Mouse (Mus musculus): ENCODE results near the gene Cdc42bpb.

Gene Cdc42bpb

DNA sequence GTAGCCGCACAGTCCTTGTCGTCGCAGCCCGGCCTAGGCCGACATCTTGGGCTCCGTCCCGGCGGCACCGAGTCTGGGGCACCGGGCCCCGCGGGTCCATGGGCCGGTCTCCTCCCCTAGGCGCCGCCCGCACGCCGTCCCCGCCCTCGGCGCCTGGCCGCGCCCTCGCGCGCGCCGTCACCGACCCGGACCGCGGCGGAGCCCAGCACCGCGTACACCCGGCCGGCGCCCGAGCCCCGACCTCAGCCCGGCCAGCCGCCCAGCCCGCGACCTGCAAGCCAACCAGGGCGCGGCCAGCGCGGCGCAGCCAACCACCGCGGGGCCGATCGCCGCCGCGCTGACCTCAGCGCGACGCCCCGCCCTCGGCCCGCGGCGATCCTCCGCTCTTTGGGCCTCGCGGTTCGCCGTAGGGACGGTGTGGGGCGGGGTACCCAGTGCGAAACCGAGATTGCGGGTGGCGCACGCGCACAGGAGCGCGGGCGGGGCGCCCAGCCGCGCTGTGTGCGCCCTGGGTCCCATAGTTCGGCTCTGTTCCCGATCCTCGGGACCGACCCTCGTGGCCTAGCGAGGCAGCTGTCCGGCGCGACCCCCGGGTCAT is at the start of gene Cdc42bpb:
TSS of gene Cdc42bpb (minus strand) at position 343 of the 598 bp plus-strand sequence.
- DNase-seq (ENCODE audit: low read depth, low spot score) = peak; percentile 87

DNA sequence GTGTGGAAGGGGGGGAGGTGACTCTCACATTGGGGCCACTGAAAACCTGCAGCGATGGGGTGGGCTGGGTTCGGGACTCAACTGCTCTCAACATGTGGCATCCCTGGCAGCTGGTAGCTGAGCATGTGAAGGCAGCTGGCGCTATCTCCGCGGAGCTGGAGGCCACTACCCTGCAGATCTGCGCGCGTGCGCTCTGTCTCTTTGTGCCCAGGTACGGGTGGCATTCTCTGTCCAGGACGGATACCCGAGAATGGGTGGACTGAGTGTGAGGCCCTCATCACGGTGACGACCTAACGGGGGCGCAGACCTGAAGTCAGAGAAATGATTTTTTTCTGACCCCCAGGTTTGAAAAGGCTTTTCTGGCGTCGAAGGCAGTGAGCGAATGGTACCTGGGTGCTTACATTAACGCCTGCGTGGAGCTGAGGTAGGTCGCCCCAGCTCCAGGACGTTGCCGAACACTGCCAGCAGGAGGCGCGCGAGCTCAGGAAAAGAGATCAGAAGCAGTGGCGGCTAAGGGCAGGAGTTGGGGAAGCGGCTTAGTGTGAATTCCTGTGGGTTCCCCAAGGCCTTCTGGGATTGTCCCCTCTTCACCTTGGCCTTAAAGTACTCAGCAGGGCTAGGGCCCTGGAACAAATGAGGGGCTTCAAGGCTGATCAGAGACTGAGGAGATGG is 48.4 kb upstream of the Cdc42bpb start:
- DNase-seq (ENCODE audit: low read depth, low spot score) = peak; percentile 82

DNA sequence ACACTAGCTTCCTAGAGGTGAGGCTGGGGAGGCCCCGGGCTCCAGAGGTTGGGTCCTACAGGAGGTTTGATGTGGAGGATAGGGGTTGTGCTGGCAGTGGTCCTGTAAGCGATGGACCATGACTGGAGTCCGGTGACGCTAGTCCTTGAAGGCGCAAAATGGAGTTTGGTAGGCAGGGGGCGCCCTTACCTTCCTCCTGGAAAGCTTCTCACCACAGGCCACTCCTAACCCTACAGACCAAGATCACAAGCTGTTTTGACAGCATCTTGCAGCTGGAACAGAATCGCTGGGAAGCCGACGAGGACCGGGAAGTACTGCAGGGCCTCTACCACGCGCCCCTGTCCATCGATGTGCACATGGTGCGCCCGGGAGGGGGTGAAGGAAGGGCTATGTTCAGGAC is 47.7 kb upstream of the Cdc42bpb start:
- DNase-seq (ENCODE audit: low read depth, low spot score) = no peak

DNA sequence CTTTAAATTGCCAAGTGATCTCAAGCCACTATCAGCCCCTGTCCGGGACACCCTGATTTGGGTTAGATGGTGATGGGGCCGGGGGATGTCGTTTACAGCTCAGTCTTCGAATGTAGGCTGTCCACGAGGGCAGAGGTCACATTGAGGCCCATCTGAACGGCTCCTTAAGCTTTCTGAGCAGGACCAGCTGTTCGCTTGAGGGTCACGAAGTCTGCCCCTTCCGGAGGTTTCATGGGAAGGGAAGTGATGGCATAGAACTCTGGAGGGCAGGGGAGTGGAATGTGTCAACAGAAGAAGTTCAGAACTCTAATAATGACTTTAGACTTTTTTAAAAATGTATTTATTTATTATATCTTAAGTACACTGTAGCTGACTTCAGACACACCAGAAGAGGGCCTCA is 47.0 kb upstream of the Cdc42bpb start:
- DNase-seq (ENCODE audit: low read depth, low spot score) = no peak

DNA sequence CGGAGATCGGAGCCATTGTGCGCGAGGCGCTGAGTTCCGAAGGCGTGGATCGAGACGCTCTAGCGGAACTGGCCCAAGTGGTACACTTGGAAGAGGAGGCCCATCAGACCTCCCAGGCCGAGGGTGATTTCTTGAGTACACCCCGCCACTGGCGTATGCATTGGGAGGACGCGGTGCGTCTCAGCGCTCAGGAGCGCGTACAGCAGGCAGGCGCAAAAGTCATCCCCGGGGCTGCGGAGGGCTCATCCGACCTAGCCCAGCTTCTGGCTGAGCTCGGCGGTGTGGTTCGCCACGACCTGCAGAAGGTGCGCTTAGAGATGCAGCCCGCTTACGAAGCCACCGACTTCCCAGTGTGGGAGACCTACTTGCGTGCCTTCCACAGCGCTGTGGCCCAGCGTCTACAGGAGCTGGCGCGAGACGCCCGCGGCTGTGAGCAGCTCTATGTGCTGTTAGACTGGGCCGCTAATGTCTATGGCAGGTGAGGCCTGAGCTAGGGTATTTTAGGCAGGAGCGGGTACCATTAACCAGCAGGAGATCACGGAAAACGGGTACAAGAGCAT is 46.1 kb upstream of the Cdc42bpb start:
- DNase-seq (ENCODE audit: low read depth, low spot score) = no peak

DNA sequence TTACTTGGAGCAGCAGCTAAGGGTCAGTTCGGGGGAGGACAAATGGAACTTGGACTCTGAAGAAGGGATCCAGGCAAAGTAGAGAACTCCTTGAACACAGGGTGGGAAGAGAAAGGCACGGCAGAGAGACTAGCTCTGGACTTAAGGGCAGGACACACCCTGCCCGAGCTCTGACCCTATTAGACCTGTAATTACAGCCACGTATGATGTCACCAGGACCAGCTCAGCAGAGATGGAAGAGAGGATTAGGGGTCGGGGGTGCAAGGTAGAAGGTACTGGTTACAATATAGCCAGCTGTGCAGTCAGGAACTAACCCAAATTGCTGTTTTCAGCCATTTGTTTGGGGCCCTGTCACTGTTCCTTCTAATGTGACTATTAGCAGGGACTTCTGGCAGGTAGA is 45.3 kb upstream of the Cdc42bpb start:
- no peak for DNase-seq (ENCODE audit: low read depth, low spot score)

DNA sequence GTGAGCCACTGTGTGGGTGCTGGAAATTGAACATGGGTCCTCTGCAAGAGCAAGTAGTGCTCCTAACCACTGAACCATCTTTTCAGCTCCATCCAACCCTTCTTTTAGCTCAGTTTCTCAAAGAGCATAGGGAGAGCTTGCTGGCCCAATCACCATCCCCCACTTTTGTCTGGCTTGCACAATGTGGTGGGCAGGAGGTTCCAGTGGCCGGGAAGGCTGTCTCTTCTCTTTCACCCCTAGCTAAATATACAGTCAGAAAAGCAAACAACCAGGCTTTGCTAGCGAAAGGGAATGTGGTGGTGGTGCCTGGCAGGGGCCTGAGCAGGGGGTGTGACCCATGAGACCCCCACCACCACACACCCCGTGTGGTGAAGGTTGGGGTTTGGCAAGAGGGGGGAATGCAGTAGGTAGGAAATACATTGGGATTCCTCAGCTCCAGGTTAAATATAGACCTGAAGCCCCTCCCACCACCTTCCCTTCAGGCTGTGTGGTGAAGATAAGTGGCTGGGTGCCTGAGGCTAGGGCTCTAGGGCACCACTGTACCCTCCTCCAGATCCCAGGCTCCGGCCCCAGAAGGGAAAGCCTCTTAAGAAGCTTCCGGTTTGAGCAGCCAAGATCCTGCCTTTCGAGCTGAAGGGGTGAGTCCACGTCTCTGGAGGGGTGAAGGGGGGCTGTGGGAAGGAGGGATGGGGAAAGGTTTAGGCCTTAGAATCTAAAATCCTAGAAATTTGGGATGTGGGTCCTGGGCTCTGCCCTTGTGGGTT is 43.6 kb upstream of the Cdc42bpb start:
- DNase-seq (ENCODE audit: low read depth, low spot score) = no peak

DNA sequence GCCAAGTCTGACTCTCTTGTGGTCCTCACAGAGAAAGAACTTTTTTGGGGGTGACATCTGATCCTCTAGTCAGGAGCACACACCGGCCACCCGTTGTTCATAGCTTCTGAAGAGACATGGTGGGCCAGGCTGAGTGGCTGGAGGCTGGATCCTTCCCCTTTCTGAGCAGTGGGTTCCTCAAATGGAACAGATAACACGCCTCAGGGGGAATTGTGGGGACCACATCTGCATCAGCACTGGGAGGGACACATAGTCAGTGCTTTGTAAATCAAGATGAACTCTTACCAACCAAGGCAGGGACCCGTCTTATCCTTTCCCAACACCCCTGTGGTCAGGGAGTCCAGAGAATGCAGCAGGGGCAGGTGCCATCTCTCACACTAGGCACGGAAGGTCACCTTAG is 42.4 kb upstream of the Cdc42bpb start:
- no peak for DNase-seq (ENCODE audit: low read depth, low spot score)

DNA sequence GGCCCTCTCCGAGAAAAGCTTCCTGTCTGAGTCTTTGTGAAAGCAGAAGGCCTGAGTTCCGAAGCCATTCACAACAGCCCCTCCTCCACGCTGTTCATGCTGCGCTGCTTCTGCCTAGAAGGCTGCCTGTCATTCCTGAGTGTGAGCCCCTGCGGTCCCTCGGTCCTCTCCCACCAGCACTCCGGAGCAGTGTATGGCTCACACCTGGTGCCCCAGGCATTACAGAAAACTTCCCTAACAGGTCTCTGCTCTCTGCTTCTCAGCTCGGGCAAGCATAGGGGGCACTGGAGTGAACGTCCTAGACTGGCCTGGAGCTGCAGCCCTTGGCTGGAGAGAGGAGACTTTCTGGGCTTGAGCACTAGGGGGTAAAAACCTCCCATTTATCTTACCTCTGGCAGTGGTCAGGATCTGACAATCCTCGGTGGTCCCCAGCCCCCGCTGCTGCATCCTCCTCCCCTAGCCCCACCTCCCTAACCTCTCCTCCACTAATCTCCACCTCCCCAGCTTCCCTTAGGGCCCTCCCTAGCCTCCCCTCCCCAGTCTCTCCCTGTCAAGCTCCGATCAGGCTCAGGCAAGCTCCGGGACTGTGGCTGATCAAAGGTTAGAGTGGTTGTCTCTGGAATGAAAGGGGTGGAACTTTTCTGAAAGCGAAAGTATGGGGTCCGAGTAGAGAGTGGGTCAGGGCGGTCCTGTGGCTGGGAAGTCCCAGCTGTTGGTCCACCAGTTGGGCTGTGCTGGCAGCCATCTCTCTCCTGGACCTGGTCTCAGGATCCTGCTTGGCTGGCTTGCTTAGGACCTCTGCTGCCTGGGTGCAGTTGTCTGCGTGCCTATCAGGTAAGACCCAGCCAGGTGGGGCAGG is 39.6 kb upstream of the Cdc42bpb start, which contains the start of gene Exoc3l4:
TSS of gene Exoc3l4 (plus strand) at position 97 of the 859 bp plus-strand sequence.
- no peak for DNase-seq (ENCODE audit: low read depth, low spot score)

DNA sequence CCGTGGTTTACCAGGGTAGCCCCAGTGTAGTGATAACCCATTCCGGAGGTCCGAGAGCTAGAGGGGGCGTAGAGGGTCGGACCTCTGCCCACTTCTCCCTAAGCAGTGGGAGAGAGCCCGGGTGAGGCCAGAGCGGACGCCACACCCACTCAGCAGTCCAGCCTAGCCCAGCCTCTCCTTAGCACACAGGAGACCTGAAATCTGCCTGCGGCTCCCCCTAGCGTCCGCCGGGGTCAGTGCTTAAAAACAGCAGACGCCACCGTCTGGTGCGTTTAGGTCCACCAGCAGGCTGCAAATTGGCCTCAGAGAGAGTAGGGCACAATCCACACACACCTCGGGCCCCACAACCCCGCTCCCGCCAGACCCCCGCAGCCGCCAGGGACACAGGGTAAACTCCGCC is 35.8 kb upstream of the Cdc42bpb start:
- peak; percentile 66 for DNase-seq (ENCODE audit: low read depth, low spot score)

DNA sequence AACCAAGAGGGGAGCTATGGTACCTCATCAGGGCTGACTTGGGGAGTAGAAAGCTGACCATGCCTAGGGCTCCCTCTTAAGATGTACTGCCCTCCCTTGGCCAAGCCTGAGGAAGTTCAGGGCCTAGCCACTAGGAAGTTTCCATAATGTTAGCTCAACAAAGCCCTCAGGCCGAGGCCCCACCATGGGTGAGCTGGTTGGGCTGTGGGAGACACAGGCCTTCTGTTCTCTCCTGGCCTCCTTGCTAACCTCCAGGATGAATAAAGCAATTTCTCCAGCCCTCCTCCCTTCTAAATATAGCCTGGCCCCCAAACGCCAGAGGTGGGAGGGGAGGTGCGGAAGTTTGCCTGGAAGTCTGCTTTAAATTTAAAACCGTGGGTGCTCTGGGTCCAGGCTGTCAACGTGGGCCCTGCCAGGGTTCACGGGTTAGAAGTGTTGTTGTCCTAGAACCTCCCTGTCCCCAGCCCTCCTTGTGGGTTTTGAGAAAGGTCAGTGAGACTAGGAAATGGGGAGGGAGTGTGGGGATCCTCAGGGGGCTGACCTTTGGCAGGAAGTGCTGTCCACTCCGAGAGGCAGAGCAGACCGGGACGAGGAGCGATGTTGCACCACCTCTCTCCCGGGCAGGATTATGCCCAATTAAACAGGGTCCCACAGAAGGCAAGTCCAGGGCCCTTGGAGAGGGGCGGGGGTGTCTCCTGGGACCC is 35.2 kb upstream of the Cdc42bpb start:
- no peak for DNase-seq (ENCODE audit: low read depth, low spot score)

DNA sequence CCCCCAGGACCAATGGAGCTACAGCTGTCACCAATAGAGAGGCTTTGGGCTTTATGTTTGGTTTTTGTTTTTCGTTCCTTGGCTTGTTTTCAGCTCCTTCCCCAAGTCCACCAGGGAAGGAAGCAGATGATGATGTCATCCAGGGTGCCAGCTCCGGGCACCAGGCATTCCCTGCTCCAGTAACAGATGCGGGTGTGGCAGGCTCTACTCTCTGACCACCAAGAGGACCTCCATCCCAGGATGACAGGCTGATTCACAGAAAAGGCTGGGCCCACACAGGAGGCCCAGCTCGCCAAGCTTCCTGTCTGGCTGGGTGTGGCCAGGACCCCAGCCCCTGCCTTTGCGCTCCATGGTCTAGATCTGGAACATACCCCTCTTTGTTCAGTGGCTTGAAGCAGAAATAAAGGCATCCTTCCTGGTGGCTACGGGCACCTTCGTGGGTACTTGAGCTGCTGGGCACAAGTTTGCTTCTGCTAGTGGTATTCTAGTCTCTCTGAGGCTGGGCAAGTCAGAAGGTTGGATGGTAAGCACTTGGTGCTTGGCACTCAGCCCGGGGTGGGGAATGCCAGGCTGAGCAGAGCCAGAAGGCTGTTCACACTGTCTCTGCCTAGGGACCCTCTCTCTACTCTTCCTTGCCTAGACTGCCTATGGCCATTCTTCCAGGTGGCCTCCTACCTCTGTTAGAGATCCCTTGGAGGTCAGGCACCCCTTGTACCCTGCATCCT is 34.3 kb upstream of the Cdc42bpb start:
- DNase-seq (ENCODE audit: low read depth, low spot score) = no peak

DNA sequence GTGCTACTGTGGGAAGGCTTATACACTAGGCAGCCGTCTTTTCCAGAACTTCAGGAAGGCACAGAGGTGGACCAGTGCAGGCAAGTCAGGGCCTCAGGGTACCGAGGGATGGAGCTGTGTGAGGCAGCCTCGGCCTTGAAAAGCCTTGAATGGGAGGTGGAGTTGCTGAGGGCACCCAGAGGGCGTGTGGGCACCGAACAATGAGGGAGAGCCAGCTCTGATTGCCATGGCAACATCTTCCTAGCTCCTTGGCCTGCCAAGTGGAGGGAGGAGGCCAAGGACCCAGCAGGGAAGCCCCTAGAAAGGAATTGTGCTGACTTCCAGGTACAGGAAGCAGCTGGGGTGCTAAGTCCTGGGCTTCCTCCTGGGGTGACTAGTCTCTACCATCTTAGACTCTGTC is 32.1 kb upstream of the Cdc42bpb start:
- DNase-seq (ENCODE audit: low read depth, low spot score) = no peak

DNA sequence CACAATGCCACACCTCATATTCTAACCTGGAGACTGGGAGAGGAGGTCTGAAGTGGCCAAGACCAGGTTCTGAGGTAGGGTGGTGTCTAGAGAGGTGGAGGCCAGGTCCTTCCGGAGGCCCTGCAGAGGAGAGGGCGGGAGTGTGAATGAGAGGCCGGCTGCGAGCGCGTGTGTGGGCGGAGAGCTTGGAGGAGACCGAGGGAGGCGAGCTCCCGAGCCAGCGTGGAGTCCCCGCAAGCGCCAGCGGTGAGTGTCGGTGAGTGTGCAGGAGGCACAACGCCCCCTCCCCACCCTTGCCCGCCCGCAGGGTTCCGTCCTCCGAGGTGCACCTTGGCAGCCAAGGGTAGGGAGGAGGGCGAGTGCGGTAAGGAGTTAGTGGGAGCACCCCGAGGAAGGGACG is 29.1 kb upstream of the Cdc42bpb start, which contains the start of gene Lbhd2:
TSS of gene Lbhd2 (plus strand) at position 188 of the 400 bp plus-strand sequence.
- no peak for DNase-seq (ENCODE audit: low read depth, low spot score)

DNA sequence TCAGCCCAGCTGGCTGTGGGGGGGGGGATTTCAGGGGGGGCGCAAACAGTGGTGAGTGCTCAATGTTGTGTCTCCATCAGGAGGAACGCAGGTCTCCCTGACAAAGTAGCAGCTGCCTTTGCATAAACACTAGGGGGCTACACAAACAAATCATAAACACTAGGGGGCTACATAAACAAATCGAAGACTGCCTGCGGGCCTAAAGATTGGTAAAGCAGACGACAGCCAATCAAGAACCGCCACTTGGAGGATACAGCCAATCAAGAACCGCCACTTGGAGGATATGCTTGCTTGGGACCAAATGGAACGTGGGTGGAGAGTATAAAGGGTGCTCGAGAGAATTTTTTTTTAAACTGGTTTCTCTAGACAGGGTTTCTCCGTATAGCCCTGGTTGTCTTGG is 27.4 kb upstream of the Cdc42bpb start:
- DNase-seq (ENCODE audit: low read depth, low spot score) = no peak

DNA sequence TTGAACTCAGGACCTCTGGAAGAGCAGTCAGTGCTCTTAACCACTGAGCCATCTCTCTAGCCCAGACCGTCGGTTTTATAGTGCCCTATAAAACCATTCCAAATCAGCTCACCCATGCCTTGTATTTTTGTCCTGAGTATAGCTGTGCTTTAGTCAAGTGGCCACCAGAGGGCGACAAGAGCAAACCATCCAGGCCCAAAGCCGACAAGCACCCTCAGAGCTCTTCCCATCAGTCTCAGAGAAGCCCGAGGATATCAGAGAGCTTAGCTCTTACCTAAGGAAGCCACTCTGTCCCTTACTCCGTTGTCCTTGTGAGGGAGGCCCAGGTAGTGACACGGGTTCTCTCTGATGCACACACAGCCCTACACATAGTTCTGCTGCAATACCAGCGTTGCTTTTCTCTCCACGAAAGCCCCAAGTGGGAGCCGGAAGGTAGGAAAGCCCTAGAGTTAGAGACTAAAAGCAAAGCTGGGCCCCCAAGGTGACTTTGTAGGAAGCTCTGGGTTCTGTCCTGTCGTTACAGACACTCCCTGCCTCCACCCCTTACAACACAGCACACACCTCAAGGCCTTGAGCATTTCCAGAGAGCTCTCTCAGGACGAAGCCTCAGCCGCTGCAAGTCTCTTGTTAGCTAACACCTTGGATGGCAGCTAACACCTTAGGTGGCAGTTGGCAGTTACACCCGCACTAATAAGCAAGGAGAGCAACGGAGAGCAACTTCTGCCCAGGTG is 24.1 kb upstream of the Cdc42bpb start:
- DNase-seq (ENCODE audit: low read depth, low spot score) = peak; percentile 67

DNA sequence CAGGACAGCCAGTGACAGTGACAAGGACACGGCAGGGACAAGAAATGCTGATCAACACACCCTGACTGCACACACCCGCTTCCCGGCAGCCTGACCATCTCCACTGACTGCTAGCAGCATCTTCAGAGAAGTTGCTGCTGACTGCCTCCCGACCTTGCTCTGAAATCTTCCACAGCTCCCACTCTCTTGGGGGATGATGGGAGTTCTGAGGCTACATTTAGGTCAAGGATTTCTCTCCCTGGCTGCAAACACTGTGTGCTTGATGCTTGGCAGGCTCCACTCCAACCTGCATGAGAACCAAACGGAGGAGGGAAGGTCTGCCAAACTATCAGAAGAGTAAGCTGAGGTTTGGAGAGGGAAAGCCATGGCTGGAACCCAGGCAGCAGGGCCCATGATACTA is 19.5 kb upstream of the Cdc42bpb start:
- DNase-seq (ENCODE audit: low read depth, low spot score) = no peak

DNA sequence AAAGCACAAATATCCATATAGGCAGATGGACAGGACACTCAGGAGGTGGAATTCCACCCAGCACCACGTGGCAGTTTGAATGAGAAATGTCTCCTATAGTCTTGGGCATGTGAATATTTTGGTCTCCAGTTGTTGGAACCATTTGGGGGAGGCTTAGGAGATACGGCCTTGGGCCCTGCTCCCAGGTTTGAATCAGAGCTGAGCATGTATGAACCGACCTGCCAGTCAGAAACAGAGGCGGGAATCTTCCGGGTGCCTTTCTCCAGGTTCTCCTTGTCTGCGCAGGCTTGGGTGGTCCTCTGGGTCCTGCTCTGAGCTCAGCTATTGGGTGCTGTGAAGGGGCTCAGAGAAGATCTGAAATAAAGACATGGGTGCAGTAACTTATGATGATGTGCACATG is 16.5 kb upstream of the Cdc42bpb start:
- DNase-seq (ENCODE audit: low read depth, low spot score) = no peak

DNA sequence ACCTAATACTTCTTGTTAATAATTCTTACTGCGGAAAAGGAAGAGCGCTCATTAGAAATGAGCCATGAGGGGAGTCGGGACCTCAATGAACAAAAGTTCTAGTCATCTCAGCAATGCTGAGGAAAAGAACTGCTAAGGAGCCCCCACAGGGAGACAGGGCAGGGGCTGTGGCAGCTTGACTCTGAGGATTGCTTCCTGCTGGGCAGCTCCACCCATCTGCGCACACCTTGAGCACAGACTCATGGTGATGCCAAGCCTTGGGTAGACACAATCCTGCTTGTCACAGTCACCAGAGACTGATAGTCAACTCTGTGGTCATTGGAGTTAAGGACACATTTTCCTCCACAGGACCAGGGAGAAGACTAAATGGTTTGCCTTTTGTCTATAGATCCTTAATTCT is 9.6 kb upstream of the Cdc42bpb start:
- DNase-seq (ENCODE audit: low read depth, low spot score) = no peak

Data from retina, adult 2 months (tissue).